Mouse (Mus musculus): ENCODE results near the gene Mlxip.

Mlxip gene

GRCm38 (mm10) chr5:123394303-123394956 lies at the start of gene Mlxip:
Mlxip (plus strand) TSS chr5:123394798.
- in situ Hi-C loops (cut with MboI, MseI), result no loop called here

GRCm38 (mm10) chr5:123344963-123345852 lies 49.4 kb upstream of the Mlxip start:
- in situ Hi-C loops (cut with MboI, MseI), result no loop called here

- in situ Hi-C loops (cut with MboI, MseI), result no loop called here
Observed at GRCm38 (mm10) chr5:123345853-123346654, 48.5 kb upstream of the Mlxip start.

- in situ Hi-C loops (cut with MboI, MseI), result no loop called here
Observed at GRCm38 (mm10) chr5:123346701-123347270, 47.8 kb upstream of the Mlxip start.

- in situ Hi-C loops (cut with MboI, MseI), result no loop called here
Observed at GRCm38 (mm10) chr5:123347985-123348384, 46.6 kb upstream of the Mlxip start.

GRCm38 (mm10) chr5:123350386-123350785 lies 44.2 kb upstream of the Mlxip start:
- in situ Hi-C loops (cut with MboI, MseI), result no loop called here

- in situ Hi-C loops (cut with MboI, MseI), result no loop called here
Observed at GRCm38 (mm10) chr5:123355918-123356317, 38.7 kb upstream of the Mlxip start.

GRCm38 (mm10) chr5:123357253-123357652 lies 37.3 kb upstream of the Mlxip start:
- in situ Hi-C loops (cut with MboI, MseI), result no loop called here

GRCm38 (mm10) chr5:123359431-123359830 lies 35.2 kb upstream of the Mlxip start:
- in situ Hi-C loops (cut with MboI, MseI), result no loop called here

- in situ Hi-C loops (cut with MboI, MseI), result no loop called here
Observed at GRCm38 (mm10) chr5:123362911-123363310, 31.7 kb upstream of the Mlxip start.

- in situ Hi-C loops (cut with MboI, MseI), result no loop called here
Observed at GRCm38 (mm10) chr5:123364302-123364971, 30.2 kb upstream of the Mlxip start.

GRCm38 (mm10) chr5:123368869-123369488 lies 25.6 kb upstream of the Mlxip start:
- in situ Hi-C loops (cut with MboI, MseI), result no loop called here

GRCm38 (mm10) chr5:123370049-123370448 lies 24.5 kb upstream of the Mlxip start:
- in situ Hi-C loops (cut with MboI, MseI), result loop anchor here (5.0 to 10.0 kb wide), 2 partner anchors 67 to 125 kb away; no protein-coding TSS in a partner anchor

- in situ Hi-C loops (cut with MboI, MseI), result loop anchor here (10.0 kb wide), 1 partner anchor 120 kb away; no protein-coding TSS in a partner anchor
Observed at GRCm38 (mm10) chr5:123375262-123375661, 19.3 kb upstream of the Mlxip start.

GRCm38 (mm10) chr5:123375793-123376452 lies 18.7 kb upstream of the Mlxip start:
- in situ Hi-C loops (cut with MboI, MseI), result loop anchor here (10.0 kb wide), 1 partner anchor 119 kb away; no protein-coding TSS in a partner anchor

GRCm38 (mm10) chr5:123376569-123376968 lies 18.0 kb upstream of the Mlxip start:
- in situ Hi-C loops (cut with MboI, MseI), result loop anchor here (10.0 kb wide), 1 partner anchor 118 kb away; no protein-coding TSS in a partner anchor

GRCm38 (mm10) chr5:123377120-123377955 lies 17.3 kb upstream of the Mlxip start:
- in situ Hi-C loops (cut with MboI, MseI), result loop anchor here (10.0 kb wide), 1 partner anchor 117 kb away; no protein-coding TSS in a partner anchor

GRCm38 (mm10) chr5:123378712-123379111 lies 15.9 kb upstream of the Mlxip start:
- in situ Hi-C loops (cut with MboI, MseI), result loop anchor here (10.0 kb wide), 1 partner anchor 116 kb away; no protein-coding TSS in a partner anchor

Measured in T-helper 2 cell (primary cell).